Mouse (Mus musculus): ENCODE data around the gene Serpina3a. TPM values are rescaled to one million over a fixed set of nuclear protein-coding genes. Genes with fewer than 3 reads are reported as not detected.

The Serpina3a gene
- polyA plus RNA-seq, 1 experiment from 2014 or later = not detected

DNA sequence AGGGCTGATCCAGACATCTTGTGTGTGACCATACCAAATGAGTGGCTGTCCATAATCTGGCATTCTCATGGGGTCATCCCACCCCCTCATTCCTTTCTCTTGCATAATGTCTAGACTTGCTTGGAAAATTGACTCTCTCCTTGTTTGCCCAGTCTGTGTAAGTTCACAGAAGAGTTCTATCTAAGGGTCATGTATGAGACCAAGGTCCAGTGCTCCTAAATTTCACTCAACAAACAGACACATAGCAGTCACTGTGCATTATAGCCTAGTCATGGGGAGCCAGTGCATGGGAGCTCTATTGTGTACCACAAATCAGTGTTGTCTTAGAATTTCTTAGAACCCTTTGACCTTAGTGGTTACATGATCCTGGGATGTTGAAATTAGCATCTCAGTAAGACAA, 5.6 kb upstream of the Serpina3a start:
- Histone ChIP-seq H3K27ac (replicated peaks) (no peak overlapping the region), H3K9me3 (no peaks in the 10 kb centered on the region), H3K4me1 (no peaks in the 10 kb centered on the region), H3K9ac (no peak overlapping the region), H3K4me2 (no peak overlapping the region), H3K36me3 (no peaks in the 10 kb centered on the region), H3K27me3 (replicated peaks) (no peaks in the 10 kb centered on the region; the same call in 1 of the 2 replicates), H3K4me3 (no peak overlapping the region)
- ATAC-seq (ENCODE audit: extremely low read depth, insufficient number of reproducible peaks, low FRiP score, low TSS enrichment) = no peak

DNA sequence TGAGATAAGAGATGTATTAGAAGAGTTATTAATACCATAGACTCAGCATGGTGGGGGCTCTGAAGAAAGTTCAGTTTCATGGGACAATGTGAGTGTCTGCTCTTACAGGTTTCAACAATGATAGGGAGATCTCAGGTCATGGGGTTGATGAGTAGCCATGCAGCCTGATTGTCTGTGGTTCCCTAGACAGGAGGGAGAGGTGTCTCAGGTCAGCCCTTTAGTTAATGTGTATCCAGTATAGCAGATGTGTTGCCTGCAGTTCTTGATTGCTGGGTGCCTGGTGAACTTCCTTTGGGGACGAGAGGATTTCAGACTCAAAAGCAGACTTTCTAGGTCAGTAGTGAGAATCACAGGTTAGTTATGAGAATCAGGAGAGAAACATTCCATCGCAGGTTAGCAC, 4.0 kb upstream of the Serpina3a start:
- H3K4me3 ChIP-seq = no peak overlapping the region
- no peak for ATAC-seq (ENCODE audit: extremely low read depth, insufficient number of reproducible peaks, low FRiP score, low TSS enrichment)
- no peaks in the 10 kb centered on the region for H3K36me3 ChIP-seq
- no peaks in the 10 kb centered on the region for H3K9me3 ChIP-seq
- no peak overlapping the region for H3K4me2 ChIP-seq
- no peak overlapping the region for H3K27ac ChIP-seq (replicated peaks)
- WGBS = 74% methylated on average over 2 of the region's 2 CpGs
- no peak overlapping the region for H3K9ac ChIP-seq
- H3K27me3 ChIP-seq (replicated peaks) = no peaks in the 10 kb centered on the region; the same call in 1 of the 2 replicates
- no peaks in the 10 kb centered on the region for H3K4me1 ChIP-seq

DNA sequence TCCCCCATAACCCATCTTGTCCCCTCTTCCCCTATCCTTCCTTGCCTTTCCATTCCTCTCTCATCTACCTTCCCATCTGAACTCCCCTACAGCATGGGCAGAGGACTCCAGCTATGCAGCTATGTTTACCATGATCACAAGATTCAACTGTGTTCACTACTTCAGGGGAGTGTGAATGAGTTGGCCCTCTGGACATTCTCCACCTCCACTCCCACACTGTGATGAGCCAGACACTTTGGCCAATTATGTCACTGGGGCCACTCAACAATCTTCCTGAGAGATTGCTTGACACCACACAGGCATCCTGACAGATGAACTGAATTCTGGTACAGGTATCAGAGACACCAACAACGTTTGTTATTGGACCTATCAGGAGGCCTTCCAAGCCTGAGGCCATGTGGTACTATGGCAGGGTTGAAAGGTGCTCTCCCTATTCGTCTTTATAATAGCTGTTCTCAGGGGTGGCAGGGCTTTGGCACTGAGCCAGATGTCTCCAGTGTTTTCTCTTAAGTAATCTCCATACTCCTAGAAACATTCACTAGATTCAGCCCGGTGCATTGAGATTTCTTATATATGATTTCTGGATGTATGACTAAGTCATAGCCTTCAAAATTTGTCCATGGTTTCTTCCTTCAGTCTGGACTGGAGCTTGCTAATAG, 2.5 kb downstream of the Serpina3a start:
- Histone ChIP-seq H3K4me1 (no peaks in the 10 kb centered on the region), H3K9ac (no peak overlapping the region), H3K9me3 (no peaks in the 10 kb centered on the region), H3K27ac (replicated peaks) (no peak overlapping the region), H3K27me3 (replicated peaks) (no peaks in the 10 kb centered on the region; the same call in 1 of the 2 replicates), H3K4me3 (no peak overlapping the region), H3K4me2 (no peak overlapping the region), H3K36me3 (no peaks in the 10 kb centered on the region)
- ATAC-seq (ENCODE audit: extremely low read depth, insufficient number of reproducible peaks, low FRiP score, low TSS enrichment) = no peak
- WGBS = 41% methylated on average over 3 of the region's 3 CpGs

DNA sequence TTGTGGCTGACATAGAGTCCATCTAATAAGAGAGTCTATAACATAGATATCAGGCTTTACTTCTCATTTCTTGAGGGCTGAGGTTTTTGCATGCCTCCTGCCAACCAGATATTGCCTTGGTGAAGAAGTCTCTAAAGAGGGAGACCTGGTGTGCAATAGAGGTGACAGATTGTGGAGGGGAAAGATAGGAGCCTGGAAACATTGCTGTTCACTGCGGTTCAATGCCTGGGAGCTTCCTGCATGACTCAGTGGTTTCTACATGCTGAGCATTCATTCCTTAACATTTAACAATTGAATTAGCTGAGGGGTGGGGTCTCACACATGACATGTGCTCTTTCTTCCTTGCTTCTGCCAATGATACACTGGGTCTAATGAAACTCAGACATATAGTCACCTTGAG, 10.6 kb downstream of the Serpina3a start:
- no peaks in the 10 kb centered on the region for H3K36me3 ChIP-seq
- H3K4me1 ChIP-seq = peaks cover 22% of the 10 kb centered on the region
- H3K4me3 ChIP-seq = no peak overlapping the region
- H3K4me2 ChIP-seq = no peak overlapping the region
- WGBS = 65% methylated on average over 1 of the region's 1 CpGs
- no peak overlapping the region for H3K27ac ChIP-seq (replicated peaks)
- no peak overlapping the region for H3K9ac ChIP-seq
- H3K9me3 ChIP-seq = no peaks in the 10 kb centered on the region
- ATAC-seq (ENCODE audit: extremely low read depth, insufficient number of reproducible peaks, low FRiP score, low TSS enrichment) = no peak
- H3K27me3 ChIP-seq (replicated peaks) = no peaks in the 10 kb centered on the region; the same call in none of the 2 replicates

DNA sequence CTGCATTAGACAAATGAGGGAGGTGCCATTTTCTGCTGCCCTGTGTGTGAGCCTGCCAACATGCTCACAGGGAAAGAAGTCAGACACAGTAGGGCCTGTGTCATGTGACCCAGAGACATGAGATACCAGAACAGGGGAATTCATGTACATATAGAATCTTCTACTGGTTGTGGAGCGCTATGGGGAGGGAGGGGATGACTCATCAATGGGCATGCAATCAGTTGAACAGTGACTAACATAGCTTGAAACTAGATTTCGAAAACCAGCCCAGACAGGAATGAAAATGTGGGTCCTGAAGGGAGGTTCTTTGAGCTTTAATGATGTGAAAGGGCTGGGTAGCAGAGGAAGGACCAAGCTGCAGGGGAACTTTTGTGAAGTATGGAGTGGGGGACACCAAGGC, 11.5 kb downstream of the Serpina3a start:
- H3K9me3 ChIP-seq = no peaks in the 10 kb centered on the region
- H3K9ac ChIP-seq = no peak overlapping the region
- H3K27ac ChIP-seq (replicated peaks) = no peak overlapping the region
- no peak overlapping the region for H3K4me2 ChIP-seq
- H3K4me3 ChIP-seq = no peak overlapping the region
- H3K4me1 ChIP-seq = peaks cover 22% of the 10 kb centered on the region
- no peak for ATAC-seq (ENCODE audit: extremely low read depth, insufficient number of reproducible peaks, low FRiP score, low TSS enrichment)
- no peaks in the 10 kb centered on the region for H3K36me3 ChIP-seq
- 67% methylated on average over 2 of the region's 2 CpGs for WGBS
- no peaks in the 10 kb centered on the region; the same call in none of the 2 replicates for H3K27me3 ChIP-seq (replicated peaks)

DNA sequence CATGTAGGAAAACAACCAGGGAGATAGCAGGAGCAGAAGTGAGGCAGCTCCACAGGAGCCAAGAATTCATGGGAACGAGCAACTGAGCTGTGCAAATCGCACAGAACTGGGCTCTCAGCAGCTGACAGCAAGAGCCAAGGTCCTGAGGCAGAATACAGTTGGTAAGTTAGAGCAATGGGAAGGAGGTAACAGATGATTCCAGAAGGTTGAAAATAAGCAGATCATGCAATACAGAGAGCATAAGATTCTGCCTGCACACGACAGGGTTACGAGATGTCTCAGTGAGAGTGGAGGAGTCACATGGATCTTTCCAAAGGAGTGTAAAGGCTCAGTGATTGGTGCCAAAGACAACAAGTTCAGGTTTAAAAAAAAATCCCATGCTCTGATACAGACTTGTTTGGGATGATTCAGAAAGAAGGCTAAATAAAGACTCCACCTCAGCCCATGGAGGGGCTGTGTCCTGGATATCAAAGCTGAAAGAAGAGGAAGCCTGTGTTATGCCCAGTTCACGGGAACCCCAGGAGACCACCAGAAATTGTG, 12.6 kb downstream of the Serpina3a start:
- Histone ChIP-seq H3K27me3 (replicated peaks) (no peaks in the 10 kb centered on the region; the same call in none of the 2 replicates), H3K9me3 (no peaks in the 10 kb centered on the region), H3K4me2 (no peak overlapping the region), H3K27ac (replicated peaks) (no peak overlapping the region; the same call in 1 of the 2 replicates), H3K9ac (no peak overlapping the region), H3K36me3 (no peaks in the 10 kb centered on the region), H3K4me3 (no peak overlapping the region), H3K4me1 (peaks cover 22% of the 10 kb centered on the region)
- 54% methylated on average over 5 of the region's 5 CpGs for WGBS
- ATAC-seq (ENCODE audit: extremely low read depth, insufficient number of reproducible peaks, low FRiP score, low TSS enrichment) = no peak

DNA sequence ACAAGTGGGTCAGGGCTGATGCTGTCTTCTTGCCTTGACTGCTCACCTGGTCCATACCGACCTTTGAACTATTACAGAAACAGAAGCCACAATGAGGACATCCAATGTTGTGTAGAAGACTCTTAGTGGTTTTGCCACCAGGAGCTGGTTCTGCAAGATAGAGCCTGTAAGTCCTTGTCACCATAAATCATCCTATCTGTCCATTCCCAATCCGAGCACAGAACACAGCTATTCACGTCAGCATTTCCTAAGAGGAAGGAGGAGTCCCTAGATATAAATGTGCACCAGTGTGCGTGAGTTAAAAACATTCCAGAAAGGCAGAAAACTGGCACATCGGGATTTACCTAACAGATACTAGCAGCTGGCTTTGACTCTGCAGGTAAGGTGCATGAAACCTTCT, 15.2 kb downstream of the Serpina3a start, which contains the start of gene Serpina3b:
TSS of gene Serpina3b (plus strand) at position 301 of the 400 bp plus-strand sequence.
- WGBS = 72% methylated on average over 5 of the region's 5 CpGs
- no peak for ATAC-seq (ENCODE audit: extremely low read depth, insufficient number of reproducible peaks, low FRiP score, low TSS enrichment)
- H3K27ac ChIP-seq (replicated peaks) = no peak within 1 kb of the TSS
- H3K27me3 ChIP-seq (replicated peaks) = no peaks in the 10 kb centered on the region; the same call in none of the 2 replicates
- H3K9me3 ChIP-seq = no peaks in the 10 kb centered on the region
- no peak within 1 kb of the TSS for H3K4me2 ChIP-seq
- peaks cover 33% of the 10 kb centered on the region for H3K4me1 ChIP-seq
- no peak within 1 kb of the TSS for H3K4me3 ChIP-seq
- no peak within 1 kb of the TSS for H3K9ac ChIP-seq
- H3K36me3 ChIP-seq = no peaks in the 10 kb centered on the region

DNA sequence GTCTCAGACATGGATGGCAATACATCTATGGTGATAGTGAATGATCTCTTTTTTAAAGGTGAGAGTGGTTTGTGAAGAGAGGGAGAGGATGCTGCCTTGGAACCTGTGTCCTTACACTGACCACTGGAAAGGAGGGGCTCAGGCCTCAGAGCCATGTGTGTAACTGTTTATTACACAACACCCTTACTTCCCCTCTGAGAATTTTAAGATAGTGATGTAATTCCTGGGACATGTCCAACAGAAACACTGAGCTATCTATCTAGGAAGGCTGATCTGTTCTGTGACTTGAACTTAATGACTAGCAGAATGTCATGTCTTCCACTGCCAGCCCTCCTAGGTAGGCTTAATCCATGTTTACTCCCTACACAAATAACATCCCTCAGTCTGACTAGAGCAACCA, 18.5 kb downstream of the Serpina3a start:
- no peak overlapping the region for H3K9ac ChIP-seq
- H3K9me3 ChIP-seq = no peaks in the 10 kb centered on the region
- H3K36me3 ChIP-seq = no peaks in the 10 kb centered on the region
- H3K27me3 ChIP-seq (replicated peaks) = no peaks in the 10 kb centered on the region; the same call in none of the 2 replicates
- H3K4me3 ChIP-seq = no peak overlapping the region
- peak overlapping the region; percentile 43 for H3K27ac ChIP-seq (replicated peaks)
- no peak for ATAC-seq (ENCODE audit: extremely low read depth, insufficient number of reproducible peaks, low FRiP score, low TSS enrichment)
- H3K4me2 ChIP-seq = no peak overlapping the region
- H3K4me1 ChIP-seq = peaks cover 14% of the 10 kb centered on the region; the same call in 1 of the 2 replicates

DNA sequence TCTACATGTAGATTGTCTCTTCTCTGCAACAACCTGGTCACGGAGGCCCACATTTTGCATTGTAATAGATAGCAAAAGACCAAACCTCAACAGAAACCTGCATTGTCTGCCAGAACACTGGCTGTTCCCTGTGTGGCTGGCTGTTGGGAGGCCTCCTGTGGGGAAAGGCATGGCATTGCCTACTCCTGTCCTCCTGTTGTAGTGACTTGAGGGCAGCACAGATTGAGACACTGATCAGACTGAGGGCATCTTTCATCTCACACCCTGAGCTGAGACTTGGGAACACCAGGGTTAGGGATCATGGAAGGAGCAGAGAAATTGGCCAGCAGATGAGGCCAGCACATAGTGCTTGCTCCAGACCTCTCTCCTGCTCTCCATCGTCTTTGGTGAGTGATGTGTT, 25.7 kb downstream of the Serpina3a start:
- Histone ChIP-seq H3K27me3 (replicated peaks) (peaks cover 5% of the 10 kb centered on the region; the same call in 1 of the 2 replicates), H3K4me2 (no peak overlapping the region), H3K9me3 (no peaks in the 10 kb centered on the region), H3K36me3 (no peaks in the 10 kb centered on the region), H3K27ac (replicated peaks) (no peak overlapping the region), H3K4me1 (no peaks in the 10 kb centered on the region), H3K4me3 (no peak overlapping the region), H3K9ac (no peak overlapping the region)
- no peak for ATAC-seq (ENCODE audit: extremely low read depth, insufficient number of reproducible peaks, low FRiP score, low TSS enrichment)
- WGBS = 78% methylated on average over 2 of the region's 2 CpGs

DNA sequence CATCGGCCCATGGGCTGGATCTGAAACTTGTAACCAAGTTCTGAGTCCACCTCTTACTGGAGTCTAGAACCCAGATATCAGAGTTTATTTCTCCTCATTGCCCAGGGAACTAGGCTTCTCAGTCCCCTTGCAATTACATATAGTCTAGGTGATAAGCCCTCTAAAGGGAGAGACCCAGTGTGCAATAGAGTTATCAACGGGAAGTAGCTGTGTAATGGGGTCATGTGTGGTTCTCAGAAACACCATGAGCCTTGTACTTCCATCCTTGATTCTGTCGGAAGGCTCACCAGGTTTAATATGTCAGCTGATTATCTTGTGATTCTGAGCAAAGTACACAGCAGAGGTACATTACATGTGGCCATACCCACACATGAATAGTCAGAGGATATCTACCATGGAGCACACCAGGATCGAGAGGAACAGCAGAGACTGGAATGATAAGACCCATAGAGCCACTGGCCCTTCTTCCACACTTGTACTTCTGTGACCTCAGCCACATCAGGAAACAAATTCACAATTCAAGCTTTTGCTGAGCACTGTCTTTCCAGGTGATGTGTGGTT, 28.1 kb downstream of the Serpina3a start:
- no peaks in the 10 kb centered on the region for H3K9me3 ChIP-seq
- no peak for ATAC-seq (ENCODE audit: extremely low read depth, insufficient number of reproducible peaks, low FRiP score, low TSS enrichment)
- no peak overlapping the region for H3K27ac ChIP-seq (replicated peaks)
- no peak overlapping the region for H3K9ac ChIP-seq
- H3K4me3 ChIP-seq = no peak overlapping the region
- H3K4me2 ChIP-seq = no peak overlapping the region
- H3K27me3 ChIP-seq (replicated peaks) = peaks cover 5% of the 10 kb centered on the region; the same call in 1 of the 2 replicates
- WGBS = 76% methylated on average over 4 of the region's 4 CpGs
- no peaks in the 10 kb centered on the region for H3K36me3 ChIP-seq
- H3K4me1 ChIP-seq = no peaks in the 10 kb centered on the region

DNA sequence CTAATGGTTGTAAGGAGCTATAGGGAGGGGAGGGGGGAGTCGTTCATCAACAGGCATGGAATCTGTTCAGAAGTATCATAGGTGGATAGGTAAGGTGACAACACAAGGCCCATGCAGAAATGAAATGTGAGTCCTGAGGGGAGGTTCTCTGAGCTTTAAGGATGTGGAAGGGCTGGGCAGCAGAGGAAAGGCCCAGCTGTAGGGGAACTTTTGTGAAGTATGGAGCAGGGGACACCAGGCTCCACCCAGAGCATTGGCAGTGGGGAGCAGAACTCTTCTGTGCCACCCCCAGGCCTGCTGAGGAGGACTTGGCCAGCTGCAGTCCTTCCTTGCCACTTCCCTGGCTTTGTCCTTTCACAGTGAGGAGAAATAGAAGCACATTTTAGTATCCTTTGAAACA, 29.0 kb downstream of the Serpina3a start:
- Histone ChIP-seq H3K4me3 (no peak overlapping the region), H3K4me2 (no peak overlapping the region), H3K9ac (no peak overlapping the region), H3K9me3 (no peaks in the 10 kb centered on the region), H3K27me3 (replicated peaks) (peaks cover 5% of the 10 kb centered on the region; the same call in 1 of the 2 replicates), H3K36me3 (no peaks in the 10 kb centered on the region), H3K27ac (replicated peaks) (no peak overlapping the region), H3K4me1 (no peaks in the 10 kb centered on the region)
- ATAC-seq (ENCODE audit: extremely low read depth, insufficient number of reproducible peaks, low FRiP score, low TSS enrichment) = no peak
- WGBS = 81% methylated on average over 1 of the region's 1 CpGs

DNA sequence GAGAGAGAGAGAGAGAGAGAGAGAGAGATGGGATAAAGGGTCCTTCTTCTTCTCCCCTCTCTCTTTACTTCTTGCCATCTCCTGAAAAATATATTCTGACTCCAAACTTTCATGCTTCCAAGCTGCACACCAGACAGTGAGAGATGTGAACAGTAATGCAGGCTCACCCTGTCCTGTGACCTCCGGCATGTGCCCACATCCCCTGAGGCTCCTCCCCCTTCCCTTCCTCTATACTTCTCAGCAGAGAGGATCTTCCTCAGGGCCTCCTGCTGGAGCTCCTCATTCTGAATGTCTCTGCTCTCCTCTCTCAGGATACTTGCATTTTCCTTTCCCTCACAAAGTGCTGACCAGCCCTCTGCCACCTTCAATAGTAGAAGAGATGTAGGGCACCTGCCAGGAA, 29.9 kb downstream of the Serpina3a start:
- 59% methylated on average over 1 of the region's 1 CpGs for WGBS
- H3K4me2 ChIP-seq = no peak overlapping the region
- H3K27ac ChIP-seq (replicated peaks) = no peak overlapping the region
- no peak overlapping the region for H3K4me3 ChIP-seq
- H3K4me1 ChIP-seq = no peaks in the 10 kb centered on the region
- H3K9me3 ChIP-seq = no peaks in the 10 kb centered on the region
- ATAC-seq (ENCODE audit: extremely low read depth, insufficient number of reproducible peaks, low FRiP score, low TSS enrichment) = no peak
- no peaks in the 10 kb centered on the region for H3K36me3 ChIP-seq
- H3K27me3 ChIP-seq (replicated peaks) = peaks cover 5% of the 10 kb centered on the region; the same call in 1 of the 2 replicates
- H3K9ac ChIP-seq = no peak overlapping the region

Data from heart, embryonic 13.5 days (tissue).